Mouse (Mus musculus) forebrain, embryonic 13.5 days (tissue): ENCODE data around the gene Dusp27. TPM values are rescaled to one million over a fixed set of nuclear protein-coding genes. Genes with fewer than 3 reads are reported as not detected.

ENCODE experiments used
- ATAC-seq: fragments of 200-750 bp; cut with Nextera tagmentation; 2 replicates; pipeline ENCODE4 v1.8.0; 2017
- H3K27ac ChIP-seq: fragments of 300-500 bp; sonication (generic); 2 replicates; pipeline ENCODE4 v1.5.1; 2015; ENCODE audit warnings: inconsistent platforms, mild to moderate bottlenecking, moderate library complexity
- H3K27me3 ChIP-seq: fragments of 300-500 bp; sonication (generic); 2 replicates; pipeline ENCODE4 v1.6.1; 2015; ENCODE audit warnings: mild to moderate bottlenecking, inconsistent platforms
- H3K36me3 ChIP-seq: fragments of 300-500 bp; sonication (generic); 2 replicates; pipeline ENCODE4 v1.6.1; 2015; ENCODE audit warnings: mild to moderate bottlenecking, inconsistent platforms; ENCODE audit not compliant: poor library complexity, severe bottlenecking
- H3K4me1 ChIP-seq: fragments of 300-500 bp; sonication (generic); 2 replicates; pipeline ENCODE4 v1.6.1; 2015; ENCODE audit warnings: inconsistent platforms
- H3K4me2 ChIP-seq: fragments of 300-500 bp; sonication (generic); 2 replicates; pipeline ENCODE4 v1.6.1; 2015; ENCODE audit warnings: inconsistent platforms, mild to moderate bottlenecking, moderate library complexity
- H3K4me3 ChIP-seq: fragments of 300-500 bp; sonication (generic); 2 replicates; pipeline ENCODE4 v1.5.1; 2015; ENCODE audit warnings: mild to moderate bottlenecking, inconsistent platforms
- H3K9ac ChIP-seq: fragments of 300-500 bp; sonication (generic); 2 replicates; pipeline ENCODE4 v1.6.1; 2015; ENCODE audit warnings: mild to moderate bottlenecking, inconsistent platforms
- H3K9me3 ChIP-seq: fragments of 300-500 bp; sonication (generic); replicated peaks from 2 replicates; pipeline ENCODE4 v1.6.1; 2016; ENCODE audit warnings: inconsistent platforms
- WGBS: fragments of 180-500 bp; shearing (Covaris S2); methylation state at CpG from one replicate; pipeline ENCODE4 v1.1.7; 2015; 5-methylcytosine and 5-hydroxymethylcytosine counted together
- polyA plus RNA-seq: library from polyadenylated mRNA; unstranded; fragments of >200 nt; fragmentation: Nextera tagmentation; extraction: Ambion mirVana; gene quantifications from 2 replicates; pipeline ENCODE4 v1.2.1, GENCODE M21; 2015

Dusp27 gene
- polyA plus RNA-seq, 1 experiment from 2014 or later: 0.80 TPM

DNA sequence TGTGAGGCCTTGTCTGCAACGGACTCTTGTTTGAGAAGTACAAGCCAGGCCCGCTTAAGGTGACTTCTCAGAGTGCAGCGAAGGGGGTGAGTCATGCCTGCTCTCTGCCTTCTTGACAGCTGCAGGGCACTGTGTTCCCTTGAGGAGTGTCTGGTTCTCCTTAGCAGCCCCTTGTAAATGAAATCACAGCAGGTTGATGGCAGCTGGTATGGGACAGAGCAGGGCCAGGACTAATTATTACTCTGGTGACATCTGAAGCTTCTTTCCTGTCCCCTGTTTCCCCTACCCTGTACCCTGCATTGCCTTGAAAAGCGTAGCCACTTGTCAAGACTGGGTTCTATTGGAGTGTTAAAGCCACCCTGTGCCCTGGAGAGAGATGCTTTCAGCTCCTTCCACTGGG is 38.0 kb downstream of the Dusp27 start:
- no peaks in the 10 kb centered on the region for H3K9me3 ChIP-seq
- no peak overlapping the region for H3K4me3 ChIP-seq
- ATAC-seq: no peak
- peaks cover 7% of the 10 kb centered on the region for H3K4me1 ChIP-seq
- H3K9ac ChIP-seq: no peak overlapping the region
- H3K27ac ChIP-seq: no peak overlapping the region
- no peak overlapping the region for H3K4me2 ChIP-seq
- WGBS: 78% methylated on average over 4 of the region's 4 CpGs
- H3K36me3 ChIP-seq: no peaks in the 10 kb centered on the region
- no peaks in the 10 kb centered on the region for H3K27me3 ChIP-seq

DNA sequence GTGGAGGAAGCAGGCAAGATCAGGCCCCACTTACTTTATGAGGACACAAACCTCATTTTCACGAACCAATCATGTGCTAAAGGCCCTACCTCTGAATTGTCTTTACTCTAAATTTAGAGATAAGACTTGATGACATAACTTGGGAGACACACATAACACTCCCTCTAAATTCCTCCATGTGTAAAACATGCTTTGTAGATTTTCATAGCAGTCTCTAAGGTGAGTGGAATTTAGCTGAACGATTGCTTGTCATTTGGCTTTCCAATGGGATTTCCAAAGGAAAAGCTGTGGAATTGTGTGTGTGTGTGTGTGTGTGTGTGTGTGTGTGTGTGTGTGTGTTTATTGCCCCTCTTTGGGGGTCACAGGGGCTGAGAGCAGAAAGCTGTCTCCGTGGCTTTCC is 38.4 kb downstream of the Dusp27 start:
- no peak overlapping the region for H3K9ac ChIP-seq
- H3K4me1 ChIP-seq: peaks cover 7% of the 10 kb centered on the region
- H3K27ac ChIP-seq: no peak overlapping the region

DNA sequence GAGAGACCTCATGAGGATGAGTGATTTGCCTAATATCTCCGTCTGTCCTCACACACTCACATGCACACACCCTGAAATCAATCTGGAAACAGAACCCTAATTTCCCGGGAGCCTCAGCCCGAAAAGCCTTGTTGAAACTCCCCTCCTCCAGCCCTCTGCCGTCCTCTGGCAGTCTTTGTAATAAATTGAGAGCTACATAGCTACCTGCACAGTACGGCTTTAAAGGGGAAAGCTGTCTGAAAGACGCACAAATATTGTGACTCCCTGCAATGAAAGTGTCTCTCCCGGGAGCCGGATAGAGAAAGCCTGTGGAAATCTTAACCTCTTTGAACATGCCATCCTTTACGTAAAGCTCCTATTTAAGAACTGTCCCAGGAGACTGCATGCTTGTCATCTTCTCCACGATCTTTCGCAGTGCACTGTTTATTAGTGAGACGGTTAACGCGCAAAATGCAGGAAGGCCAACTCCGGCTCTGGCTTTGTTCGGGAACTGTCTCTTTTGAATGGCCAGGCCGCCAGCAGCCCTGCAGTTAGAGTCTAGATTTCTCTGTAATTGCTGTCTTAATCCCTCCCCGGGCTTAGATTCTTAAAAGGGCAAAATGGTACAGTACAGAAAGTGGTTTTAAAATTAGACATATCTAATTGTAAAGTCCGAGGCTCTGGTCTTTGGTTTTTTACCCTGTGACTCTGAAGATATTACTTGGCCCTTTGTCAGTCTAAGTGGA is 39.1 kb downstream of the Dusp27 start:
- Histone ChIP-seq H3K9ac (no peak overlapping the region), H3K4me2 (no peak overlapping the region), H3K27me3 (no peaks in the 10 kb centered on the region), H3K36me3 (no peaks in the 10 kb centered on the region), H3K4me1 (peaks cover 7% of the 10 kb centered on the region), H3K27ac (no peak overlapping the region), H3K9me3 (no peaks in the 10 kb centered on the region), H3K4me3 (no peak overlapping the region)
- WGBS: 40% methylated on average over 19 of the region's 19 CpGs
- 0 out of 2 replicates have a peak, but pooled peaks have one; percentile 13 for ATAC-seq

More for the DNA sequence above, 38.4 kb downstream of the Dusp27 start:
- H3K4me3 ChIP-seq: no peak overlapping the region
- 76% methylated on average over 3 of the region's 3 CpGs for WGBS
- no peaks in the 10 kb centered on the region for H3K9me3 ChIP-seq
- H3K36me3 ChIP-seq: no peaks in the 10 kb centered on the region
- ATAC-seq: no peak
- no peak overlapping the region for H3K4me2 ChIP-seq
- H3K27me3 ChIP-seq: no peaks in the 10 kb centered on the region

DNA sequence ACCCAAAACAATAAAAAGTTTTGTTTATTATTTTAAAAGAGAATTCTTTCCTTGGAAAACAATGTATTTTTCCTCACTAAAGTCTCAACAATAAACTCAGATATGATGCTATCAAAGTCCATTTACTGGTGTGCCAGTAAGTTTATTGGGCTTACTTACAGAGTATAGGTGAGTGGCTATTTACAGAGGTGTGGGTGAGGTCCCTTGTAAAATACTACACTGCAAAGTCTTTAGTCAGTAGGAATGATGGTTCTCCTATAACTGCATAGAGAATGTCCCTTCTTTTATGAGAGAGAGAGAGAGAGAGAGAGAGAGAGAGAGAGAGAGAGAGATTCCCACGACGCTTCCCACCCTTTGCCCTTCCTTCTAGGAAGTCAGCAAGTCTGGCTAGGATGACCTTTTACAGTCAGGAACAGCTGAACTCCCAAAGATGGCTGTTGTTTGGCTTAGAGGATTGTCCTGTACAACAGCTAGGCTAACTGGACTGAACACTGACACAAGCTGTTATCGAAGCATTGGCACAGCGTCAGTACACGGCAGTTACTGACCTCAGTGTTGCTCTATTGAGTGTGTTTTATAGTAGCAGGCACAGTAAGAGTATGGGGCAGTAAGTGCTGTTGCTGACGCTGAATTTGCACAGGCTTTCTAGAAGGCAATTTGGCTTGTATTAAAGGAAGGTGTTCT is 50.5 kb downstream of the Dusp27 start:
- Histone ChIP-seq H3K36me3 (no peaks in the 10 kb centered on the region), H3K9ac (no peak overlapping the region), H3K4me1 (no peaks in the 10 kb centered on the region), H3K27me3 (no peaks in the 10 kb centered on the region), H3K27ac (no peak overlapping the region), H3K9me3 (no peaks in the 10 kb centered on the region), H3K4me2 (no peak overlapping the region), H3K4me3 (no peak overlapping the region)
- no peak for ATAC-seq
- WGBS: 73% methylated on average over 6 of the region's 6 CpGs

DNA sequence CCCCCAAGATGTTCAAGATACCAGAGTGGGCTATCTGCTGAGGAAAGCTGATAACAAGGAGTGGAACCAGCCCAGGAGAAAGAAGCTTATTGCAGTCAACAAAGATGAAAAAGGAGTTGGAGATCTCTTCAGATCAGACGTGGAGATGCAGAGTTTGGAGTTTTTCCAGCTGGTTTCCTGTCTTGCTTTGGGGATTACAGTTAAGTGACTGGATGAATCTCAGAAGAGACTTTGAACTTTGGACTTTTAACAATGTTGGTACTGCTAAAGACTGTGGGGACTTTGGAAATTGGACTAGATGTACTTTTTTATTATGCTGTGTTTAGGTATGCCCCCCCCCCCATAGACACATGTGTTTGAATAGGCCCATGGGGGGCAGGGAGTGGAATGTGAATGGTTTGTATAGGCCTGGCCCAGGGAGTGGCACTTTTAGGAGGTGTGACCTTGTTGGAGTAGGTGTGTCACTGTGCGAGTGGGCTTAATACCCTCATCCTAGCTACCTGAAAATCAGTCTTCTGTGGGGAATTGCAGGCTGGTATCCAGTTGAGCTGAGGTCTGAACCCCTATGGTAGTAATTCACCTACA is 59.8 kb downstream of the Dusp27 start:
- Histone ChIP-seq H3K4me2 (no peak overlapping the region), H3K27me3 (no peaks in the 10 kb centered on the region), H3K27ac (no peak overlapping the region), H3K4me1 (no peaks in the 10 kb centered on the region), H3K36me3 (no peaks in the 10 kb centered on the region), H3K9me3 (no peaks in the 10 kb centered on the region), H3K4me3 (no peak overlapping the region), H3K9ac (no peak overlapping the region)
- WGBS: 92% methylated on average over 2 of the region's 2 CpGs
- no peak for ATAC-seq

DNA sequence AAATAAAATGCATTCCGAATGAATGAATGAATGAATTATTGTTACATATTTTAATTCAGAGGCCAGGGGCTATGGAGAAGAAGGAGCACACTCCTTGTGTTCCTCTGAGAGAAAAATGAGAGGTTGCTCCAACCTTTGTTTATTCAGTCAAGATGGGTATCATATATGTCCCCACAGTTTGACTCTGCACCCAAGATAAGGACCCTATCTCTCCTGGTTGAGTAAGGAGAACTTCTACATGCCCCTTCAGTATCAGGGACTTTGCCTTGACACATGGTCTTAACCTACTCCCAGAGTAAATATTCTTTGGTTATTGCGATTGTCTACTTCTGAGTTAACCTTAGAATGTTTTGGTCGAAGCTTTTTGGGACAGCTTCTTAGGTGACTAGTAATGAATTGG is 63.9 kb downstream of the Dusp27 start:
- no peaks in the 10 kb centered on the region for H3K36me3 ChIP-seq
- no peak overlapping the region for H3K27ac ChIP-seq
- no peaks in the 10 kb centered on the region for H3K27me3 ChIP-seq
- no peak for ATAC-seq
- WGBS: 96% methylated on average over 3 of the region's 3 CpGs
- no peak overlapping the region for H3K4me3 ChIP-seq
- H3K4me1 ChIP-seq: no peaks in the 10 kb centered on the region
- no peak overlapping the region for H3K4me2 ChIP-seq
- H3K9ac ChIP-seq: no peak overlapping the region
- H3K9me3 ChIP-seq: no peaks in the 10 kb centered on the region

DNA sequence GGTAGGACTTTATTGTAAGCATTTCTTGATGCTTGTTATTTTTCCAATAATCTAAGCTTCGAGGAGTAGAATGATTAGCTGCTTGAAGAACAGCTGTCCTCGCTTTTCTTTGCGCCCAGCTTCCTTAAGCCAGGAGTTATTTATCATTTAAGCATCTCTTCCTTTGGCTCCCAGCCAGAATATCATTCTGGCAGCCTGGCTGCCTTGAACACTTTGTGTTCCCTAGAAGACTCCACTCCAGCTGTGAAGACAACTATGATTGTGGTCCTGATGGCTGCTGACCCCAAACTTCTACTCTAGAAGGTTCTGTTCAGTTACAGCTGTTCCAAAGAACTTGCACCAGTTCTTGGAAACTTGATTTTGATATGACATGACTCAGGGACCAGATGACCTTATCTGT is 66.2 kb downstream of the Dusp27 start:
- H3K9me3 ChIP-seq: no peaks in the 10 kb centered on the region
- H3K36me3 ChIP-seq: no peaks in the 10 kb centered on the region
- no peak overlapping the region for H3K27ac ChIP-seq
- ATAC-seq: no peak
- H3K4me2 ChIP-seq: no peak overlapping the region
- no peak overlapping the region for H3K4me3 ChIP-seq
- H3K27me3 ChIP-seq: no peaks in the 10 kb centered on the region
- 76% methylated on average over 3 of the region's 3 CpGs for WGBS
- no peak overlapping the region for H3K9ac ChIP-seq
- peaks cover 1% of the 10 kb centered on the region; the same call in 1 of the 2 replicates for H3K4me1 ChIP-seq

DNA sequence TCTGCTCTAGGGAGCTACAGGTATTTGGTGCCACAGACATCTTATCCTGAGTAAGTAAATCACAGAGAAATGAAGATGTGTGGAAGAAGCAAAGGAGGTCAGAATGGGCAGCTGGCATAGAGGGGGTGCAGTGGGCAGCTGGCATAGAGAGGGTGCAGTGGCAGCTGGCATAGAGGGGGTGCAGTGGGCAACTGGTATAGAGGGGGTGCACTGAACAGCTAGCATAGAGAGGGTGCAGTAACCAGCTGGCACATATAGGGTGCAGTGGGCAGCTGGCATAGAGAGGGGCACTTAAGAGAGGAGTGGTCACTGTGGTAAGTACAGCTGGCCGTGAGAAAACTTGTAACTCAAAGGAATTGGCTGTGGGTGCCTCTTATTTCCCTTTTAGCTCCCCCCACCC is 67.3 kb downstream of the Dusp27 start:
- H3K4me2 ChIP-seq: no peak overlapping the region
- no peak overlapping the region for H3K27ac ChIP-seq
- H3K27me3 ChIP-seq: no peaks in the 10 kb centered on the region
- H3K4me3 ChIP-seq: no peak overlapping the region
- 63% methylated on average over 1 of the region's 1 CpGs for WGBS
- ATAC-seq: no peak
- H3K9ac ChIP-seq: no peak overlapping the region
- no peaks in the 10 kb centered on the region for H3K36me3 ChIP-seq
- no peaks in the 10 kb centered on the region for H3K9me3 ChIP-seq
- peaks cover 13% of the 10 kb centered on the region for H3K4me1 ChIP-seq

DNA sequence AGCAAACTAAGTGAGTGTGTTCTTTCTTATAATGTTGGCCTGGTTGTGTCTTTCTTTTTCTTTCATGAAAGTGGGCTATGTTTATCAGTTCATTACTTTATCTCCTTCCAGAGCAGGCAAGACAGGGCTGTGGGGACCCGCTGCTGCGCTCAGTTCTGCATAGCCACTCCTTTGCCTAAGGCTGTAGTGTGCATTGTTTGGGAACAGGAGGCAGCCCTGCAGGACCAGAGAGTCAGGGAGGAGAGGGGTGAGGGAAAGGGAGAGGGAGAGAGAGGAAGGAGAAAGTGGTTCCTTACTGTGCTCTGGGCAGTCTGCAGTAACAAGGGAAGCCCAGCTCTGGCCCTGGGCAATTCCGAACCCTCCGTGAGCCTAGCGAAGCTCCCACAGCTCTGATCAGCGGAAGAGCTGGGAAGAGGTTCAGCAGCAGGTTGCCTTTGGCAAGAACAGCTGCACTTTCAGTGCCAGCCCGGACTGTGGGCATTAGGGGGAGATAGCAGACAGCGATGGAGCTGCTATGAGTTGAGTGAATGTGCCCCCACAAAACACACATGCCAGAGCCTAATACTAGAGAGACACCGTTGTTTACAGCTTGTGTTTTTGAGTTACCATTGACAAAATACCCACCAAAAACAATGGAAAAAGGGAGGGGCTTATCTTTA is 71.5 kb downstream of the Dusp27 start:
- no peak overlapping the region for H3K27ac ChIP-seq
- peaks cover 20% of the 10 kb centered on the region for H3K4me1 ChIP-seq
- H3K4me2 ChIP-seq: 0 out of 2 replicates have a peak overlapping the region, but pooled peaks have one; percentile 6
- no peak for ATAC-seq
- H3K36me3 ChIP-seq: no peaks in the 10 kb centered on the region
- H3K9me3 ChIP-seq: no peaks in the 10 kb centered on the region
- H3K4me3 ChIP-seq: no peak overlapping the region
- WGBS: 16% methylated on average over 9 of the region's 9 CpGs
- no peak overlapping the region for H3K9ac ChIP-seq
- H3K27me3 ChIP-seq: 0 out of 2 replicates have a peak, but pooled peaks cover 3% of the 10 kb centered on the region

DNA sequence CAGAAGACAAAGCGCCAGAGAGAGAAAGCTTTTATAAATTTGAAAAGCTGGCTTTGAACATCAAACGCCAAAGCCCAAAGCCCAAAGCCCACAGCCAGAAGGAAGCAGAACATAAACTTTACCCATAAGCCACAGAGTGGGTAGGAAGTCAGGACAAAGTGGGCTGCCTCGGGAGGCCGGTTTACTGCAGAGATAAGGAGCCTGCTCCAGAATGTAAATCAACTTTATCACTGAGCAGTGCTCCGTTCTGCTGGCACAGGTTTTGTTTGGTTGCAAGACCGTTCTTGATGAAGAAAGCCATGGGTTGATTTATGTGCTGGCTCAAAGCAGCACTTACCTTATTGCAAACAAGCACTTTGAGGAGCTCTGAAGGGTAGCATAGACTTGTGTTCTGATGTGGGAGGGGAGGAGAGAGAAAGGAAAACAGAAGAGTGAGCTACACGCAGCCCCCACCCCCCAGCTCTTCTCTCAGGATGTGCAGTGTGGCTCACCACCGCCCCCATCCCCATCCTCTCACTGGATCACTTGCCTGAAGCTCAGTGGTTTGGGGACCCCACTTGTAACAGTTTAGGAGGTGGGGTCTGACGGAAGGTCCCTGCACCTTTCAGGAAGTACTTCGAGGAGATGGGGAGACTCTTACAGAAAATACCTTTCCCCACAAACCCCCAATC is 74.3 kb downstream of the Dusp27 start:
- Histone ChIP-seq H3K27ac (no peak overlapping the region), H3K4me3 (no peak overlapping the region), H3K9ac (no peak overlapping the region)

DNA sequence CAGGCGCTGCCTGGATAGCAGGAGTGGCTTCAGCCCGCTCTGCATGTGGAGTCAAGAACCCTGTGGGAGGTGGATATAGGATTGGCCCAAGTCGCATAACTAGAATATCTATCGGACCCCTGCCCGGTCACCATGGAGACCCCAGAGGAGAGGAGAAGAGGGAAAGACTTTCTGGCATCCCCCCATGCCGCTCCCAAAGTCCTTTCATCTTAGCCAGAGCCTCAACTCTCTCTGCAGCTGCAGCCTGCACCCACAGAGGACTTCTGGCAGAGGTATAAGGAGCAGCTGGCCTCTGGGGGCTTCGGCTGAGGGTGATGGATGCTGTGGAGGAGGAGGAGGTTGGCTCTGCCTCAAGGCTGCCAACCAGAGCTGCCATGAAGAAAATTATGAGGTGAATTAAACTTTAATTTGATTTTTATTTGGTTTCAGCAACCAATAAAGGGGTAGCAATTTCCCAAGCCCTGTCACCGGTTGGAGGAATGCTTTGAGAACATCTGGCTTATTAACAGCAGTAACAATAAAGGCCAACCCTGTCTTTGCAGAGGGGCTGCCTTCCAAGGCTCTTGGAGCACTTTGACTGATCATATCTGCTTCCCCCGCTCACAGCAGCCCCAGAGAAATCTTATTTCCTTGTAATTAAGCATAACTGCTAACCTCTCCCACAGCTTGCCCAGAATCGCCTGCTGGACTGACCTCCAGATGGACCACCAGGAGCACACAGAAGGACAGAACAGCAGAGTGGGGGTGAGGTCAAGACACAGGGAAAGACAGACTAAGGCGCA is 78.5 kb downstream of the Dusp27 start:
- Histone ChIP-seq H3K4me1 (peaks cover 44% of the 10 kb centered on the region), H3K9ac (peak overlapping the region; percentile 55; the same call in 1 of the 2 replicates)
- ATAC-seq: peak; percentile 58

More for the DNA sequence above, 74.3 kb downstream of the Dusp27 start:
- Histone ChIP-seq H3K27me3 (peaks cover 12% of the 10 kb centered on the region; the same call in 1 of the 2 replicates), H3K36me3 (no peaks in the 10 kb centered on the region), H3K9me3 (no peaks in the 10 kb centered on the region), H3K4me2 (no peak overlapping the region), H3K4me1 (peaks cover 33% of the 10 kb centered on the region)
- ATAC-seq: no peak
- WGBS: 32% methylated on average over 10 of the region's 10 CpGs

More for the DNA sequence above, 78.5 kb downstream of the Dusp27 start:
- H3K4me2 ChIP-seq: peak overlapping the region; percentile 88
- no peaks in the 10 kb centered on the region for H3K36me3 ChIP-seq
- H3K4me3 ChIP-seq: peak overlapping the region; percentile 45
- H3K27ac ChIP-seq: no peak overlapping the region; the same call in 1 of the 2 replicates
- H3K27me3 ChIP-seq: peaks cover 26% of the 10 kb centered on the region
- 17% methylated on average over 11 of the region's 11 CpGs for WGBS
- no peaks in the 10 kb centered on the region for H3K9me3 ChIP-seq
